Mouse (Mus musculus): ENCODE results near the gene Gm37240. TPM values are rescaled to one million over a fixed set of nuclear protein-coding genes. Genes with fewer than 3 reads are reported as not detected.
A peak's percentile ranks its signal among the peaks of the same experiment; 100 is the strongest.

Gene Gm37240
- polyA plus RNA-seq, 1 experiment = 0.53 TPM

DNA sequence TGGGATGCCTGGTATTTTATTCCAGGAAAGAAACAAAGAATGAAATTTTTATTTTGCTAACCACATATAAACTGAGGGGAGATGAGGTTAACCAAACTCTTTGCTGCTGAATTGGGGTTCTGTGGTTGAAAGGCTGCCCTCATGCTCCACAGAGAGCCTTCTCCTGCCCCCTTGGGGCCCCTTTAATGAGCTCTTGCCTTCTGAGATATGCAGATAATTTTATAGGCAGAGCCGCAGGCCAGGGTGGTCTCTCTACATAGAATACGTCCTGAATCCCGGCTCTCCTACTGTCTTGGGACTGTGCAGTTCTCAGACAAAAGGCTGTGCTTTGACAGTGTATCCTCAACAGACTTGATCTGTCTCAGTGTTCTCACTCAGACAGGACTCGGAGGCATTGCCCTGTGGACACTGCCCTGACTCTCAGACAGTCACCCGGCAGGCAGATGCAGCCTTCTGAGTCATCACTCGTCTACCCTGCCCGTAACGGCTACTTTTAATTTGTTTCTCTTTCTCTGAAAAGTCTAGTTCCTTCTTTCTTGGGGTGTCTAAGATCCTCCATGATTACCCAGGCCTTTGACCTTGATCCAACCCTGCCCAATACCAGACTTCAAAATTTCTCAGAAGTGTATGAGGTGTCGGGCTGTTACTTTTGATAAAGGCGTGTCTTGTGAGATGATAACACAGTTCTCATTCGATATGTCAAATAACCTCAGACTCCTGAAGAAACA is 1184.1 kb downstream of the Gm37240 start:
- no peak for DNase-seq (ENCODE audit: low read depth)
- TF ChIP-seq CTCF (IDR thresholded peaks at IDR 0.05; ENCODE audit: borderline replicate concordance, extremely low read depth, insufficient read depth, insufficient read length) = no peak
- TF ChIP-seq POLR2A (IDR thresholded peaks at IDR 0.05; ENCODE audit: borderline replicate concordance, extremely low read depth, insufficient read depth, insufficient read length, poor library complexity, severe bottlenecking) = no peak

DNA sequence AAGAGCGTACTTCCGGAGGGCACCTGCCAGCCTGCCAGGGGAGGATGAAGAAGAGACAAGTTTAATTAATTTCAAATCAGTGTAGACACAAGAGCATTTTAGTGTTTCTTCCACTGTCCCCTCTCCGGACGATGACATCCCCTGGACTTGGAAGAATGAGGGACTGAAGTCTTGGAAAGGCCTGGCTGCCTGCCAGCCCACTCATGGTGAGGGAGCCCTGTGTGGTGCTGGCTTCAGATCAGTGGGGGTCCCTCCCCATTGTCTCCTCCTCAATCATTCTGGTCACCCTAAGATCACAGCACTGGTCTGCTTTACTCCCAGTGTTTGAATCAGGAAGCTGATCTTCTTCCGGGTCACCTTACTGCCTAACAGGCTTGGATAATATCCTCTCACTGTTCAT is 1185.4 kb downstream of the Gm37240 start:
- no peak for DNase-seq (ENCODE audit: low read depth)
- TF ChIP-seq CTCF (IDR thresholded peaks at IDR 0.05; ENCODE audit: borderline replicate concordance, extremely low read depth, insufficient read depth, insufficient read length) = no peak
- TF ChIP-seq POLR2A (IDR thresholded peaks at IDR 0.05; ENCODE audit: borderline replicate concordance, extremely low read depth, insufficient read depth, insufficient read length, poor library complexity, severe bottlenecking) = no peak

DNA sequence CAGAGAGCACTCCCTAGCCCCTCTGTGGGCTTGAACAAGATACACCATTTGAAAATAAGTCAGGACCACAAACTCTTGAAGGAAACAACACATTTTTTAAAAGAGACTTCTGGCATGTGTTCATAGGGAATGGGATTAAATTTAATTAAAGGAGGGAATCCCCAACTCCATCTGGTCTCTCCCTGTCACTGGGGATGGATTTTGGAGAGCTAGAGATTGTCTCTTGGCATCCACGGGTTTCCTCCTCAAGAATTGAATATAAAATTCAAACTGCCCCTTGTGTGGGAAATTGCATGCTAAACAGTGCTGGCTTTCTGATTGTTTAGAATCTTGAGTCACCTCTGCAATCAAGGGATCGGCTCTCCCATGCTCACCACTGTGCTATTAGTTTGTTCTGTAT is 1185.8 kb downstream of the Gm37240 start:
- no peak for TF ChIP-seq CTCF (IDR thresholded peaks at IDR 0.05; ENCODE audit: borderline replicate concordance, extremely low read depth, insufficient read depth, insufficient read length)
- TF ChIP-seq POLR2A (IDR thresholded peaks at IDR 0.05; ENCODE audit: borderline replicate concordance, extremely low read depth, insufficient read depth, insufficient read length, poor library complexity, severe bottlenecking) = no peak
- DNase-seq (ENCODE audit: low read depth) = peak; percentile 32

DNA sequence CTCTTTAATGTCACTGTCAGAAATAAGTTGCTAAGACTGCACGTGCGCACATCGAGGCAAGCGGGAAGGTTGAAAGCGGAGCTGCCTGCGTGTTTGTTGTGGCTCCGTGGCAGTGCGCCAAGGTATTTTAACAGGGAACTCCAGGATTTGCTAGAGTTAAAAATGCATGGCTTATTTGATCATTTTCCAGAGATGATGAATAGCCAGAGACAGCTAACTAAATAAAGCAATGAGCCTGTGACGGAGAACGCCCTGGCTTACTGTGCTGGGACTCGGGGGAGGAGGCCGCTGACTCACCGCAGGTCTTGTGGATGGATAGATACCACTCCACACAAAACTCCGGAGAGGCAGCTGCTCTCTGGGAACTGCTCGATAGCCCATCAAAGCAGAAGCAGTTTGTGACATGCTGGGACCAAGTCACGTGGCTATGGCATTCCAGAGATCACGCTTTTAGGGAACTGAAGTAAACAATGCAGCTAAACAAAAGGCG is 1190.8 kb downstream of the Gm37240 start:
- TF ChIP-seq POLR2A (IDR thresholded peaks at IDR 0.05; ENCODE audit: borderline replicate concordance, extremely low read depth, insufficient read depth, insufficient read length, poor library complexity, severe bottlenecking) (no peak), CTCF (IDR thresholded peaks at IDR 0.05; ENCODE audit: borderline replicate concordance, extremely low read depth, insufficient read depth, insufficient read length) (no peak)
- peak; percentile 87 for DNase-seq (ENCODE audit: low read depth)

DNA sequence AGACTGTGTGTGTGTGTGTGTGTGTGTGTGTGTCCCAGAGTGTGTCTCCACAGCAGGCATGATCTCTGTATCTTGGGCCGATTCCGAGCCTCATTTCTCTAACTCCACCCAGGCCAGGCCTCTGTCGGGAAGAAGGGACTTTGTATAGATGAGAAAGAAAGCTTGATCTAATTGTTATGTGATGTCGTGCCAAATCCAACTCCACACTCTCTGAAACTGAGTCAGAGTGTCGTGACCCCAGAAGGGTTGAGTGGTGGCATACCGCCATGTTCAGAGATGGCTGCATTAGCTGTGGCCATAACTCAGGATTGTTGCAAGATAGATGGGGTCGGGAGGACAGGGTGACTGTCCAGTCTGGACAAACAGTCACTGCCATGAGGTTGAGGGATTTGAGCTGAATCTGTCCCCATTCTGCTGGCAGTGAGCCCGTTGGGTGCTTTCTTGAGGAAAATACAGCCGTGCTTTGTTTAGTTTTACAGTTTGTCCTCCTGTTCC is 1191.4 kb downstream of the Gm37240 start:
- DNase-seq (ENCODE audit: low read depth) = peak; percentile 58
- TF ChIP-seq POLR2A (IDR thresholded peaks at IDR 0.05; ENCODE audit: borderline replicate concordance, extremely low read depth, insufficient read depth, insufficient read length, poor library complexity, severe bottlenecking) (no peak), CTCF (IDR thresholded peaks at IDR 0.05; ENCODE audit: borderline replicate concordance, extremely low read depth, insufficient read depth, insufficient read length) (no peak)

DNA sequence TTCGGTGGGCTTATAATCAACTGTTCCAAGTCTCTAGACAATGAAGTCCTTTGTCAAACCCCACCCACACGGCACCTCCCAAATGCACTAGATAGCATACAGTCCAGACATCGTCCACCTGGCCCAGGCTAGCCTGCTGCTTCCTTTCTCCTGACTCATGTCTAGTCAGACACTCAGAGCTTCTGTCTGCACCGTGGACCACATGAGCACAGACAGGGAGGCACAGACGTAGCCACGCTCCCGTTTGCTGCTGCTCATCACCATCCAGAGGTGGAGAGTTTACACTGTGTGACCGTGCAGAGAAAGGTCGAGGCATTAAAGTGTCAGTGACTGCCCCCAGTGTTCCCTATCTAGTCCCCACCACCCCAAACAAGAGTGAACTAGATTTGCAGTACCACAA is 1191.9 kb downstream of the Gm37240 start:
- no peak for DNase-seq (ENCODE audit: low read depth)
- TF ChIP-seq POLR2A (IDR thresholded peaks at IDR 0.05; ENCODE audit: borderline replicate concordance, extremely low read depth, insufficient read depth, insufficient read length, poor library complexity, severe bottlenecking) (no peak), CTCF (IDR thresholded peaks at IDR 0.05; ENCODE audit: borderline replicate concordance, extremely low read depth, insufficient read depth, insufficient read length) (no peak)

DNA sequence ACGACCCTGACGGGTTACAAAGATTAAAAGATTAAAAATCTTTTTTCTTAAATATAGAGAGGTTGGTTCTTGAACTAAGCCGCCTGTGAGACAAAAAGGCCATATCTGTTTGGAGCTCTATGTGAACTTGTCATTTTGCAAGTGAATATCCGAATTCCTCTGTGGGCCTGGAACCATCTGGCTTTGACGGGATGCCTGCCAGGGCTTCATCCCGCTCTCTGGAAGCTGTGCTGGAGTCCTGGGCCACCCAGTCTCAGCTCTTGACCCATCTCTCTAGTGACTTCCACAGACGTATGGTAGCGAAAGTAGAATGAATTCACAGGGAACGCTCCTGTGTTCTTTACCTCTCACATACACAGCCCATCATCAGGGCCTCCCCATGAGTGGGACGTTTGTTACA is 1193.4 kb downstream of the Gm37240 start:
- no peak for TF ChIP-seq CTCF (IDR thresholded peaks at IDR 0.05; ENCODE audit: borderline replicate concordance, extremely low read depth, insufficient read depth, insufficient read length)
- TF ChIP-seq POLR2A (IDR thresholded peaks at IDR 0.05; ENCODE audit: borderline replicate concordance, extremely low read depth, insufficient read depth, insufficient read length, poor library complexity, severe bottlenecking) = no peak
- DNase-seq (ENCODE audit: low read depth) = no peak

DNA sequence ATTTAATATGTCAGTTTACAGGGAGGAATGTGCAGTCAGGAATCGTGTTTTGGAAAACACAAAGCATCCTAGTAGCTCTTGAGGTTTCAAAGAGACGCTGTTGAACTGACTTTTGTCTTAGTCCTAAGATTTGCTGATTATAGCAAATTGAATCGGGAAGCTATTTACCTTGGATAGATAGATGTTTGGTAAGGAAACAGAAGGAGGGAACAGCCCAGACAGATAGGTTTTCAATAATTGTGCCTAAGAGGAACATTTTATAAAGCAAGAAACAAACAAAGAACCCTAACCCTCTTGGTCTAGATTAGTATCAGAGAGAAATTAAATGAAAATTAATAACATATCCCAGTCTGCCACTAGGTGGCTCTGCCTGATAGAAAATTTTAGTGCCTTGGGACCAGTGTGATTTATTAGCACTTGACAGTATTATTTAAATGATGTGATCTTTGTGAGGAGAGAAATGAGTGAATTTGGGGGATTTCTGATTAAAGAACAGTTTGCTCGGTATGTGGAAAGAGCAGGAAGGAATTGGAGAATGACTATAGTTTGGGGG is 1194.6 kb downstream of the Gm37240 start:
- DNase-seq (ENCODE audit: low read depth) = peak; percentile 80
- TF ChIP-seq CTCF (IDR thresholded peaks at IDR 0.05; ENCODE audit: borderline replicate concordance, extremely low read depth, insufficient read depth, insufficient read length) (0 out of 2 replicates have a peak, but pooled peaks have one; percentile 8), POLR2A (IDR thresholded peaks at IDR 0.05; ENCODE audit: borderline replicate concordance, extremely low read depth, insufficient read depth, insufficient read length, poor library complexity, severe bottlenecking) (no peak)

DNA sequence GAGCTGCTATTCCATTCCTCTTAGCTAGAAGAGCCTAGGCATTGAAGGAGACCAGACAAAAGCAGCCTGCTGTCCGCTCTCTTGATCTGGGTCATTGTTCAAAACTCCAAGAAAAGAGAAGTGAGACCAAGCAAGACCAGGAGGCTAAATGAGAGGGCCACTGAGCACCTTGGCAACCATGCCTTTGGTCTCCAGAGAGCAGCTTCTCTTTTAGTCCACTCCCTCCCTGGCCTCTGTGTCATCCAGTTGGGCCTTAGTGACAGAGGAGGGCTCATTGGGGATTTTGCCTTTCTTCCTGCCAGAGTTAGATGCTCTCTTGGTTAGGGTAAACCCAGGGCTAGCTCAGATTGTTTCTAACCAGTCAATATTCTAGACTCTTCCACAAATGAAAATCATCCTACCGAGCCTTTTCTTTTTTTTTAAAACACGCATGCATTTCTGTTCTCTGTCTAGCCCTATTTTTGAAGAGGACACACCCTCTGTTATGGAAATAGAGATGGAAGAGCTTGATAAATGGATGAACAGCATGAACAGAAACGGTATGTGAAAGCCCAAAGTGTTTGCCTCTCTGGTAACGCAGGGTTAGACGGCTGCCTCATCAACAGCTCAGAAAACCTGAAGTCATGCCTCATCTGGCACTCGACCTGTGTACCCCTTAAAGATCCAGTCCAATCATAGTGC is 1197.1 kb downstream of the Gm37240 start:
- TF ChIP-seq CTCF (IDR thresholded peaks at IDR 0.05; ENCODE audit: borderline replicate concordance, extremely low read depth, insufficient read depth, insufficient read length) (no peak), POLR2A (IDR thresholded peaks at IDR 0.05; ENCODE audit: borderline replicate concordance, extremely low read depth, insufficient read depth, insufficient read length, poor library complexity, severe bottlenecking) (no peak)
- no peak for DNase-seq (ENCODE audit: low read depth)

DNA sequence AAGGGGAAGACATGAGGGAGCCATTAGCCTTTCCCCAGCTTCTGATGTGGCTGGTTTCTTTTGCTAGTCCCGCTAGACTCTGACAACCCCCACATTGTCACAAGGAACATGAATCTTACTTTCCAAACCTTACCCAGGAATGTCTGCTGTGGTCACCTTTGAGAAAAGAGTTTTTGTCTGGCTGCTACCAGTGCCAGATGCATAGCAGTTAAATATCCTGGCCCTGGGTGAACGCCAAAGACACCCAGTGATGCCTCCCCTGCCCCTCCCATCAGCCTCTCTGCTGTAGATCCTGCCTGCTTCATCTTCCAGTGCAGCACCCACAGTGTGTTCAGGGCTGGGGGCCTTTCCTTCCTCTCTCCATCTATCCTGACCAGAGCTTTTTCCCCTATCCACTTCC is 1197.7 kb downstream of the Gm37240 start:
- DNase-seq (ENCODE audit: low read depth) = no peak
- TF ChIP-seq CTCF (IDR thresholded peaks at IDR 0.05; ENCODE audit: borderline replicate concordance, extremely low read depth, insufficient read depth, insufficient read length) (no peak), POLR2A (IDR thresholded peaks at IDR 0.05; ENCODE audit: borderline replicate concordance, extremely low read depth, insufficient read depth, insufficient read length, poor library complexity, severe bottlenecking) (no peak)

DNA sequence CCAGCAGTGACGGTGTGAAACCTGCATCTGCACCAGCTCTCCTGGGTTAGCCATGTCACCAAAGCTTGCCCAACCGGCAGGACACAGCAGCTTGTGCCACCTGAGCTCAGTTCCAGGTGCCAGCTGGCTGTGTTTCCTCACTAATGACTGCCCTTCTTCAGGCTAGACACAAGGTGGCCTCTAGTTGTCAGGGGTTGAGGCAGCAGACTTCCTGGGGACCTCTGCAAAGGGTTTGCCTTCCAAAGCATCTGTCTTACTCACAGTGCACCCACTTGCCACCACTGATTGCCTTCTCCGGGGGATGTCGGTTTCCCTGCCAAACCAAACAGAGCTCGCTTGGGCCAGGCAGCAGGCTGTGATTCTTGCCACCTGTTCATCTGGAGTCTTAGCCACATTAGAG is 1199.1 kb downstream of the Gm37240 start:
- TF ChIP-seq POLR2A (IDR thresholded peaks at IDR 0.05; ENCODE audit: borderline replicate concordance, extremely low read depth, insufficient read depth, insufficient read length, poor library complexity, severe bottlenecking) (no peak), CTCF (IDR thresholded peaks at IDR 0.05; ENCODE audit: borderline replicate concordance, extremely low read depth, insufficient read depth, insufficient read length) (no peak)
- DNase-seq (ENCODE audit: low read depth) = no peak
